Mouse (Mus musculus) hindbrain, embryonic 10.5 days (tissue): Measurements from ENCODE around the gene Plppr2. TPM values are rescaled to one million over a fixed set of nuclear protein-coding genes. Genes with fewer than 3 reads are reported as not detected.

Experiments used
- DNase-seq: peaks from one replicate; pipeline ENCODE4 v3.0.0-alpha.2; 2017; ENCODE audit warnings: low spot score
- H3K27ac ChIP-seq: fragments of 300-500 bp; sonication (generic); 2 replicates; pipeline ENCODE4 v1.5.1; 2016; ENCODE audit warnings: mild to moderate bottlenecking, moderate library complexity
- H3K27me3 ChIP-seq: fragments of 300-500 bp; sonication (generic); 2 replicates; pipeline ENCODE4 v1.6.1; 2016; ENCODE audit warnings: mild to moderate bottlenecking; ENCODE audit not compliant: poor library complexity, insufficient read depth, severe bottlenecking
- H3K36me3 ChIP-seq: fragments of 300-500 bp; sonication (generic); 2 replicates; pipeline ENCODE4 v1.6.1; 2016; ENCODE audit warnings: mild to moderate bottlenecking, moderate library complexity
- H3K4me1 ChIP-seq: fragments of 300-500 bp; sonication (generic); replicated peaks from 2 replicates; pipeline ENCODE4 v1.6.1; 2016; ENCODE audit warnings: mild to moderate bottlenecking
- H3K4me3 ChIP-seq: fragments of 300-500 bp; sonication (generic); 2 replicates; pipeline ENCODE4 v1.5.1; 2016; ENCODE audit warnings: mild to moderate bottlenecking, moderate library complexity
- H3K9me3 ChIP-seq: fragments of 300-500 bp; sonication (generic); 2 replicates; pipeline ENCODE4 v1.6.1; 2016; ENCODE audit warnings: mild to moderate bottlenecking, moderate library complexity
- WGBS: fragments of 180-500 bp; shearing (Covaris S2); methylation state at CpG from one replicate; pipeline ENCODE4 v1.1.7; 2016; 5-methylcytosine and 5-hydroxymethylcytosine counted together
- polyA plus RNA-seq: library from polyadenylated mRNA; unstranded; fragments of >200 nt; fragmentation: Nextera tagmentation; extraction: Ambion mirVana; gene quantifications from 2 replicates; pipeline ENCODE4 v1.2.1, GENCODE M21; 2016

Gene Plppr2
- polyA plus RNA-seq, 1 experiment from 2014 or later = 30.6 TPM

GRCm38 (mm10) chr9:21923490-21924098, 13.2 kb upstream of the Plppr2 start:
- H3K4me1 ChIP-seq = peaks cover 17% of the 10 kb centered on the region
- no peak for DNase-seq
- H3K36me3 ChIP-seq = peaks cover 19% of the 10 kb centered on the region
- no peaks in the 10 kb centered on the region for H3K27me3 ChIP-seq
- H3K9me3 ChIP-seq = no peaks in the 10 kb centered on the region
- 88% methylated on average over 3 of the region's 3 CpGs for WGBS
- H3K27ac ChIP-seq = no peak overlapping the region
- no peak overlapping the region for H3K4me3 ChIP-seq

- Histone ChIP-seq H3K4me3 (no peak overlapping the region), H3K27ac (no peak overlapping the region), H3K9me3 (no peaks in the 10 kb centered on the region), H3K27me3 (no peaks in the 10 kb centered on the region), H3K4me1 (peaks cover 16% of the 10 kb centered on the region), H3K36me3 (peaks cover 19% of the 10 kb centered on the region)
- WGBS = 83% methylated on average over 6 of the region's 6 CpGs
- DNase-seq = no peak
Measured at GRCm38 (mm10) chr9:21924099-21924493, 12.7 kb upstream of the Plppr2 start.

GRCm38 (mm10) chr9:21925034-21925433, 11.8 kb upstream of the Plppr2 start:
- no peaks in the 10 kb centered on the region for H3K9me3 ChIP-seq
- H3K27me3 ChIP-seq = no peaks in the 10 kb centered on the region
- peaks cover 19% of the 10 kb centered on the region for H3K36me3 ChIP-seq
- 89% methylated on average over 3 of the region's 3 CpGs for WGBS
- H3K4me3 ChIP-seq = no peak overlapping the region
- no peak overlapping the region for H3K27ac ChIP-seq
- peaks cover 16% of the 10 kb centered on the region for H3K4me1 ChIP-seq
- DNase-seq = no peak

- Histone ChIP-seq H3K4me1 (peaks cover 16% of the 10 kb centered on the region), H3K27me3 (no peaks in the 10 kb centered on the region), H3K36me3 (peaks cover 19% of the 10 kb centered on the region), H3K4me3 (no peak overlapping the region), H3K27ac (no peak overlapping the region), H3K9me3 (no peaks in the 10 kb centered on the region)
- WGBS = 96% methylated on average over 1 of the region's 1 CpGs
- no peak for DNase-seq
Measured at GRCm38 (mm10) chr9:21925506-21925905, 11.3 kb upstream of the Plppr2 start.

- 84% methylated on average over 6 of the region's 6 CpGs for WGBS
- peaks cover 16% of the 10 kb centered on the region for H3K4me1 ChIP-seq
- DNase-seq = no peak
- no peak overlapping the region for H3K27ac ChIP-seq
- peaks cover 19% of the 10 kb centered on the region for H3K36me3 ChIP-seq
- no peaks in the 10 kb centered on the region for H3K27me3 ChIP-seq
- H3K4me3 ChIP-seq = peak overlapping the region; percentile 64
- H3K9me3 ChIP-seq = no peaks in the 10 kb centered on the region
Measured at GRCm38 (mm10) chr9:21926155-21926554, 10.7 kb upstream of the Plppr2 start.

- Histone ChIP-seq H3K4me3 (peak overlapping the region; percentile 64), H3K27ac (peak overlapping the region; percentile 84), H3K27me3 (no peaks in the 10 kb centered on the region), H3K36me3 (peaks cover 17% of the 10 kb centered on the region), H3K4me1 (peaks cover 16% of the 10 kb centered on the region), H3K9me3 (no peaks in the 10 kb centered on the region)
- peak; percentile 29 for DNase-seq
- WGBS = 6% methylated on average over 6 of the region's 6 CpGs
Measured at GRCm38 (mm10) chr9:21926784-21927183, 10.0 kb upstream of the Plppr2 start.

GRCm38 (mm10) chr9:21927208-21927753, 9.6 kb upstream of the Plppr2 start, which contains the start of the genes Ccdc159 and Tmem205:
Ccdc159 (plus strand) TSS chr9:21927471.
Tmem205 (minus strand) TSS chr9:21927556.
- Histone ChIP-seq H3K4me1 (peaks cover 16% of the 10 kb centered on the region), H3K27ac (peak within 1 kb of the TSS; percentile 84), H3K4me3 (peak within 1 kb of the TSS; percentile 64), H3K9me3 (no peaks in the 10 kb centered on the region), H3K36me3 (peaks cover 15% of the 10 kb centered on the region), H3K27me3 (no peaks in the 10 kb centered on the region)
- under 1% methylated on average over 28 of the region's 28 CpGs for WGBS
- peak; percentile 96 for DNase-seq

GRCm38 (mm10) chr9:21929208-21929607, 7.6 kb upstream of the Plppr2 start:
- Histone ChIP-seq H3K27me3 (peaks cover 16% of the 10 kb centered on the region; the same call in 1 of the 2 replicates), H3K4me1 (peaks cover 20% of the 10 kb centered on the region), H3K9me3 (no peaks in the 10 kb centered on the region), H3K27ac (no peak overlapping the region), H3K4me3 (no peak overlapping the region), H3K36me3 (peaks cover 10% of the 10 kb centered on the region)
- DNase-seq = no peak
- WGBS = 86% methylated on average over 3 of the region's 3 CpGs

GRCm38 (mm10) chr9:21932006-21932405, 4.8 kb upstream of the Plppr2 start:
- WGBS = 78% methylated on average over 2 of the region's 2 CpGs
- Histone ChIP-seq H3K27me3 (peaks cover 20% of the 10 kb centered on the region), H3K4me3 (no peak overlapping the region), H3K4me1 (peaks cover 15% of the 10 kb centered on the region), H3K27ac (no peak overlapping the region), H3K36me3 (no peaks in the 10 kb centered on the region), H3K9me3 (no peaks in the 10 kb centered on the region)
- DNase-seq = no peak

- 59% methylated on average over 12 of the region's 12 CpGs for WGBS
- H3K27me3 ChIP-seq = peaks cover 21% of the 10 kb centered on the region
- no peak overlapping the region for H3K27ac ChIP-seq
- no peak overlapping the region for H3K4me3 ChIP-seq
- no peak for DNase-seq
- H3K4me1 ChIP-seq = peaks cover 18% of the 10 kb centered on the region
- no peaks in the 10 kb centered on the region for H3K36me3 ChIP-seq
- H3K9me3 ChIP-seq = no peaks in the 10 kb centered on the region
Measured at GRCm38 (mm10) chr9:21932445-21933137, 4.2 kb upstream of the Plppr2 start.

- Histone ChIP-seq H3K4me3 (no peak overlapping the region), H3K36me3 (no peaks in the 10 kb centered on the region), H3K27me3 (peaks cover 30% of the 10 kb centered on the region), H3K4me1 (peaks cover 24% of the 10 kb centered on the region), H3K27ac (no peak overlapping the region), H3K9me3 (no peaks in the 10 kb centered on the region)
- no peak for DNase-seq
- WGBS = 87% methylated on average over 12 of the region's 12 CpGs
Measured at GRCm38 (mm10) chr9:21934021-21934420, 2.8 kb upstream of the Plppr2 start.

GRCm38 (mm10) chr9:21935466-21936131, 1.2 kb upstream of the Plppr2 start:
- H3K27me3 ChIP-seq = peaks cover 30% of the 10 kb centered on the region
- no peak overlapping the region for H3K4me3 ChIP-seq
- no peak overlapping the region for H3K27ac ChIP-seq
- WGBS = 87% methylated on average over 7 of the region's 7 CpGs
- peaks cover 24% of the 10 kb centered on the region for H3K4me1 ChIP-seq
- DNase-seq = no peak
- H3K9me3 ChIP-seq = no peaks in the 10 kb centered on the region
- H3K36me3 ChIP-seq = peaks cover 1% of the 10 kb centered on the region
